23 mouse cellular contexts compared by ENCODE assay signal in the genomic region with DNA sequence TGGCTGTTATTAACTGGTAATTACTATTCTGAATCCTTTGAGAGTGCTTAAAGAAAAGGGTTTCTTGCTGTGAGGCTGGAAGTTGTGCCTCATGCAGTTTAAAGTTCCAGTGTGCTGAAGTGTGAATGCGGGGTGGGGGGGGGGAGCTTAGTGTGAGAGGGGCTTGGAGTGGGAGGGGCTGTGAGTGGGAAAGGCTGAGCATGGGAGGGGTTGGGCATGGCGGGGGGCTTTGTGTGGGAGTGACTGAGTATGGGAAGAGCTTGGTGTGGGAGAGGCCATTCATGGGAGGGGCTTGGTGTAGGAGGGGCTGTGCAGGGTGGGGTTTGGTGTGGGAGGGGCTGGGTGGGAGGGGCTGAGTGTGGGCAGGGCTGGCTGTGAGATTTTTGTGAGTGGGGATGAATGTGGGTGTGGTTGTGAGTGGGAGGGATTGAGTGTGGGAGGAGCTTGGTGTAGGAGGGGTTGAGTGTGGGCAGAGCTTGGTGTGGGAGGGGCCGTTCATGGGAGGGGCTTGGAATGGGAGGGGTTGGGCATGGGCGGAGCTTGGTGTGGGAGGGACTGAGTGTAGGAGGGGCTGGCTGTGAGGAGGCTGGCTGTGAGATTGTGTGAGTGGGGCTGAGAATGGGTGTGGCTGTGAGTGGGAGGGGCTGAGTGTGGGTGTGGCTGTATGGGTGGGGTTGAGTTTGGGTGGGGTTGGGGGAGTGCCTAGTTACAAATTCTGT.
A peak's percentile ranks its signal among the peaks of the same experiment; 100 is the strongest.
DNase-seq lines count a peak whose midpoint lies in the region; ATAC-seq and TF ChIP-seq lines count a peak whose summit lies in the region.
"Had no signal": no experiment of that assay in that cellular context is flagged by ENCODE, and none has a peak within 500 bp of the region (broad histone marks: within the 10 kb centered on the region; RNA-seq: fewer than 3 reads in every experiment).

No protein-coding gene starts in this region.

- no peak overlapping the region for H3K4me3 ChIP-seq in forebrain, embryonic 10.5 days
- H3K4me3 ChIP-seq in forebrain, embryonic 16.5 days (replicated peaks; ENCODE audit: low read length), result no peak overlapping the region
- H3K4me3 ChIP-seq in heart, postnatal 0 days (ENCODE audit: low read depth, low read length), result no peak overlapping the region
- H3K4me3 ChIP-seq in forebrain, embryonic 15.5 days, result no peak overlapping the region
- H3K4me3 ChIP-seq: heart, embryonic 10.5 days; midbrain, embryonic 13.5 days; myocyte had no signal

- H3K27ac ChIP-seq in forebrain, embryonic 10.5 days, result 0 out of 2 replicates have a peak overlapping the region, but pooled peaks have one; percentile 6
- H3K27ac ChIP-seq in forebrain, embryonic 16.5 days (ENCODE audit: low read length), result no peak overlapping the region
- H3K27ac ChIP-seq in heart, postnatal 0 days (ENCODE audit: low read depth), result no peak overlapping the region
- 0 out of 2 replicates have a peak overlapping the region, but pooled peaks have one; percentile 41 for H3K27ac ChIP-seq in forebrain, embryonic 15.5 days (replicated peaks)
- H3K27ac ChIP-seq: heart, embryonic 10.5 days; hindbrain, postnatal 0 days; midbrain, embryonic 13.5 days; stomach, postnatal 0 days had no signal

- H3K9me3 ChIP-seq in forebrain, embryonic 10.5 days, result no peaks in the 10 kb centered on the region
- no peaks in the 10 kb centered on the region for H3K9me3 ChIP-seq in forebrain, embryonic 16.5 days (ENCODE audit: control insufficient read depth, low read length)
- H3K9me3 ChIP-seq in heart, postnatal 0 days (replicated peaks; ENCODE audit: control insufficient read depth, low read length), result no peaks in the 10 kb centered on the region
- no peaks in the 10 kb centered on the region for H3K9me3 ChIP-seq in forebrain, embryonic 15.5 days
- H3K9me3 ChIP-seq: heart, embryonic 10.5 days; midbrain, embryonic 13.5 days had no signal

- ATAC-seq in forebrain, embryonic 16.5 days, result no peak
- ATAC-seq in heart, postnatal 0 days (ENCODE audit: insufficient read depth, low read depth), result peak; percentile 48
- no peak for ATAC-seq in forebrain, embryonic 15.5 days (replicated peaks)
- ATAC-seq: CD4-positive, CD25-positive, alpha-beta regulatory T cell, adult 4 months; hindbrain, postnatal 0 days; midbrain, embryonic 13.5 days had no signal

- no peaks in the 10 kb centered on the region for H3K36me3 ChIP-seq in forebrain, embryonic 10.5 days (replicated peaks)
- no peaks in the 10 kb centered on the region for H3K36me3 ChIP-seq in forebrain, embryonic 16.5 days (ENCODE audit: control insufficient read depth, insufficient read depth)
- peaks cover 28% of the 10 kb centered on the region for H3K36me3 ChIP-seq in heart, postnatal 0 days (replicated peaks; ENCODE audit: control insufficient read depth, insufficient read depth, low read length)
- no peaks in the 10 kb centered on the region for H3K36me3 ChIP-seq in forebrain, embryonic 15.5 days
- H3K36me3 ChIP-seq: G1E; midbrain, embryonic 13.5 days had no signal

- 71% methylated on average over 4 of the region's 4 CpGs for WGBS in forebrain, embryonic 10.5 days
- 52% methylated on average over 4 of the region's 4 CpGs for WGBS in forebrain, embryonic 16.5 days
- 68% methylated on average over 4 of the region's 4 CpGs for WGBS in heart, postnatal 0 days
- WGBS in forebrain, embryonic 15.5 days, result 45% methylated on average over 4 of the region's 4 CpGs

- no peak overlapping the region for H3K4me2 ChIP-seq in forebrain, embryonic 16.5 days (ENCODE audit: low read length)
- no peak overlapping the region for H3K4me2 ChIP-seq in heart, postnatal 0 days (ENCODE audit: low read depth, low read length)
- no peak overlapping the region for H3K4me2 ChIP-seq in forebrain, embryonic 15.5 days (replicated peaks)
- H3K4me2 ChIP-seq: midbrain, embryonic 13.5 days had no signal

- H3K4me1 ChIP-seq in forebrain, embryonic 10.5 days, result peaks cover 16% of the 10 kb centered on the region
- peaks cover 6% of the 10 kb centered on the region; the same call in 1 of the 2 replicates for H3K4me1 ChIP-seq in forebrain, embryonic 16.5 days (replicated peaks; ENCODE audit: control insufficient read depth, insufficient read depth, low read length)
- no peaks in the 10 kb centered on the region for H3K4me1 ChIP-seq in heart, postnatal 0 days (ENCODE audit: control insufficient read depth, insufficient read depth)
- H3K4me1 ChIP-seq in forebrain, embryonic 15.5 days, result no peaks in the 10 kb centered on the region

- DNase-seq in forebrain, embryonic 10.5 days (ENCODE audit: extremely low spot score, low spot score), result peak; percentile 50
- DNase-seq in heart, postnatal 0 days (ENCODE audit: low spot score), result no peak
- DNase-seq in heart, adult 18-20 months, result no peak
- DNase-seq in R1 (ENCODE audit: low read depth, low spot score), result peak; percentile 79
- DNase-seq in layer of hippocampus, adult 9-11 months, result no peak
- DNase-seq: adrenal gland, postnatal 25 days; cerebellum, adult 18-20 months; cerebellum, postnatal 25 days; gastrocnemius, postnatal 36 days; heart, postnatal 4 days; kidney, postnatal 10 days; liver; lung, postnatal 10 days; thymus, postnatal 14 days had no signal

- no peak overlapping the region for H3K9ac ChIP-seq in forebrain, embryonic 16.5 days (replicated peaks; ENCODE audit: low read depth, low read length)
- no peak overlapping the region for H3K9ac ChIP-seq in heart, postnatal 0 days (replicated peaks; ENCODE audit: low read depth, low read length)
- H3K9ac ChIP-seq in forebrain, embryonic 15.5 days (replicated peaks), result no peak overlapping the region
- H3K9ac ChIP-seq: midbrain, embryonic 13.5 days had no signal

- peaks cover 14% of the 10 kb centered on the region for H3K27me3 ChIP-seq in forebrain, embryonic 10.5 days (ENCODE audit: poor library complexity, severe bottlenecking)
- H3K27me3 ChIP-seq in forebrain, embryonic 16.5 days (replicated peaks; ENCODE audit: control insufficient read depth, insufficient read depth, low read length), result no peaks in the 10 kb centered on the region
- H3K27me3 ChIP-seq in heart, postnatal 0 days (ENCODE audit: control insufficient read depth, insufficient read depth, low read length), result peaks cover 1% of the 10 kb centered on the region; the same call in 1 of the 2 replicates
- no peaks in the 10 kb centered on the region for H3K27me3 ChIP-seq in forebrain, embryonic 15.5 days
- H3K27me3 ChIP-seq: midbrain, embryonic 13.5 days had no signal

- TF ChIP-seq CTCF in heart, postnatal 0 days (IDR thresholded peaks at IDR 0.05; ENCODE audit: low read depth), result no peak

- TF ChIP-seq EP300 in heart, postnatal 0 days (IDR thresholded peaks at IDR 0.05; ENCODE audit: low read depth), result no peak

Comparison
In these comparisons a context has a peak if more than half of its experiments do, and no peak if none do; other contexts are left out.
1. H3K27ac ChIP-seq: peak in forebrain, embryonic 10.5 days (single experiment) and forebrain, embryonic 15.5 days (single experiment); none in forebrain, embryonic 16.5 days (single experiment) and heart, postnatal 0 days (single experiment).
2. DNase-seq: peak in forebrain, embryonic 10.5 days (single experiment) and R1 (single experiment); none in heart, postnatal 0 days (single experiment), heart, adult 18-20 months (0 of 2) and layer of hippocampus, adult 9-11 months (single experiment).